Mouse (Mus musculus): ENCODE measurements around the gene Ak5.

DNA sequence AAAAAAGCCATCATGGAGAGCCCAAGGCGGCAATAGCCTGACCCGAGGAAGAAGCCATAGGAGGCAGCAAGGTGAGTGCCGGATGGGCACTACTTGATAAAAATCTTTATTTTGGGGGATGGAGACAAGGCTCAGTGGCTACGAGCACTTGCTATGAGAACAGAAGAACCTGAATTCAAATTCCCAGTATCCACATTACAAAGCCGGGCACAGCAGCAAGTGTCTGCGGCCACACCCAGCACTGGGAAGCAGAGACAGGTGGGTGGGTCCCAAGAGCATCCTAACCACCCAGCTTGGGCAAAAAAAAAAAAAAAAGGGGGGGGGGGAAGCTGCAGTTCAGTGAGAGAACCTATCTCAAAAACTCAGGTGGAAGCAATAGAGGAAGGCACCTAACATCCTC lies 187.8 kb downstream of the Ak5 start:
- TF ChIP-seq CTCF (IDR thresholded peaks at IDR 0.05; ENCODE audit: borderline replicate concordance, extremely low read depth, insufficient read depth, insufficient read length): no peak
- no peak for TF ChIP-seq POLR2A (IDR thresholded peaks at IDR 0.05; ENCODE audit: borderline replicate concordance, extremely low read depth, insufficient read depth, insufficient read length, poor library complexity, severe bottlenecking)

All from brain, embryonic 14.5 days (tissue).